Mouse (Mus musculus) midbrain, embryonic 14.5 days (tissue): ENCODE results near the gene Usp34. TPM values are rescaled to one million over a fixed set of nuclear protein-coding genes. Genes with fewer than 3 reads are reported as not detected.

ENCODE experiments used
- microRNA-seq: library from miRNA; unstranded; fragments of <30 nt; microRNA quantifications from one replicate; pipeline ENCODE4, GENCODE M21; 2016
- polyA plus RNA-seq: library from polyadenylated mRNA; unstranded; fragments of >200 nt; fragmentation: Nextera tagmentation; extraction: Ambion mirVana; gene quantifications from 2 replicates; pipeline ENCODE4 v1.2.1, GENCODE M21; 2014

Gene Usp34
- polyA plus RNA-seq, 1 experiment from 2014 or later, result 57.8 TPM

Small RNAs within 50 kb of the gene (microRNA-seq; reads per million reads assigned to microRNA genes)
- gene Gm47279, result not detected

Other genes starting within 250 kb of the Usp34 start
- gene Xpo1, start 50.9 kb upstream of the Usp34 start, polyA plus RNA-seq, result 69.0 and 110 TPM in 2 replicates
- 104 and 122 TPM in 2 replicates for gene Ahsa2, start 191.1 kb downstream of the Usp34 start, polyA plus RNA-seq
- gene 1700093K21Rik, start 214.3 kb downstream of the Usp34 start, polyA plus RNA-seq, result 0.28 TPM in 1 of 2 replicates, not detected in the other